Mouse (Mus musculus): ENCODE data around the gene Bdh2. TPM values are rescaled to one million over a fixed set of nuclear protein-coding genes. Genes with fewer than 3 reads are reported as not detected.

Gene Bdh2
- polyA plus RNA-seq, 2 experiments = 12.2 to 16.8 TPM

GRCm38 (mm10) chr3:135249104-135249503, 31.9 kb upstream of the Bdh2 start:
- H3K36me3 ChIP-seq (ENCODE audit: control insufficient read depth, insufficient read depth, low read length) = peaks cover 70% of the 10 kb centered on the region
- H3K4me2 ChIP-seq (replicated peaks; ENCODE audit: low read depth, low read length, severe bottlenecking) = no peak overlapping the region
- no peak for ATAC-seq (ENCODE audit: low FRiP score, low read depth)
- no peak for DNase-seq (ENCODE audit: low spot score)
- TF ChIP-seq POLR2A (IDR thresholded peaks at IDR 0.05; ENCODE audit: borderline replicate concordance, extremely low read depth, insufficient read depth, insufficient read length) = no peak
- H3K27me3 ChIP-seq (ENCODE audit: control insufficient read depth, insufficient read depth, low read length) = no peaks in the 10 kb centered on the region
- H3K9ac ChIP-seq (ENCODE audit: low read depth, low read length, severe bottlenecking) = no peak overlapping the region
- 88% methylated on average over 6 of the region's 6 CpGs for WGBS
- no peak overlapping the region for H3K4me3 ChIP-seq (replicated peaks; ENCODE audit: low read length)
- H3K27ac ChIP-seq (replicated peaks; ENCODE audit: low read depth, low read length) = no peak overlapping the region
- no peaks in the 10 kb centered on the region for H3K9me3 ChIP-seq (ENCODE audit: control insufficient read depth, low read length)
- H3K4me1 ChIP-seq (ENCODE audit: control insufficient read depth, insufficient read depth, low read length) = no peaks in the 10 kb centered on the region

GRCm38 (mm10) chr3:135251825-135252224, 29.2 kb upstream of the Bdh2 start:
- no peaks in the 10 kb centered on the region for H3K9me3 ChIP-seq (ENCODE audit: control insufficient read depth, low read length)
- no peaks in the 10 kb centered on the region for H3K27me3 ChIP-seq (ENCODE audit: control insufficient read depth, insufficient read depth, low read length)
- DNase-seq (ENCODE audit: low spot score) = no peak
- no peaks in the 10 kb centered on the region for H3K4me1 ChIP-seq (ENCODE audit: control insufficient read depth, insufficient read depth, low read length)
- no peak overlapping the region for H3K4me3 ChIP-seq (replicated peaks; ENCODE audit: low read length)
- H3K27ac ChIP-seq (replicated peaks; ENCODE audit: low read depth, low read length) = no peak overlapping the region
- H3K9ac ChIP-seq (ENCODE audit: low read depth, low read length, severe bottlenecking) = no peak overlapping the region
- 93% methylated on average over 6 of the region's 6 CpGs for WGBS
- H3K4me2 ChIP-seq (replicated peaks; ENCODE audit: low read depth, low read length, severe bottlenecking) = no peak overlapping the region
- TF ChIP-seq POLR2A (IDR thresholded peaks at IDR 0.05; ENCODE audit: borderline replicate concordance, extremely low read depth, insufficient read depth, insufficient read length) = no peak
- H3K36me3 ChIP-seq (ENCODE audit: control insufficient read depth, insufficient read depth, low read length) = peaks cover 73% of the 10 kb centered on the region
- no peak for ATAC-seq (ENCODE audit: low FRiP score, low read depth)

GRCm38 (mm10) chr3:135254784-135255183, 26.2 kb upstream of the Bdh2 start:
- Histone ChIP-seq H3K27me3 (ENCODE audit: control insufficient read depth, insufficient read depth, low read length) (no peaks in the 10 kb centered on the region), H3K9ac (ENCODE audit: low read depth, low read length, severe bottlenecking) (no peak overlapping the region), H3K9me3 (ENCODE audit: control insufficient read depth, low read length) (no peaks in the 10 kb centered on the region), H3K36me3 (ENCODE audit: control insufficient read depth, insufficient read depth, low read length) (peaks cover 72% of the 10 kb centered on the region), H3K4me3 (replicated peaks; ENCODE audit: low read length) (no peak overlapping the region), H3K4me2 (replicated peaks; ENCODE audit: low read depth, low read length, severe bottlenecking) (no peak overlapping the region), H3K4me1 (ENCODE audit: control insufficient read depth, insufficient read depth, low read length) (no peaks in the 10 kb centered on the region), H3K27ac (replicated peaks; ENCODE audit: low read depth, low read length) (no peak overlapping the region)
- no peak for TF ChIP-seq POLR2A (IDR thresholded peaks at IDR 0.05; ENCODE audit: borderline replicate concordance, extremely low read depth, insufficient read depth, insufficient read length)
- DNase-seq (ENCODE audit: low spot score) (no peak), ATAC-seq (ENCODE audit: low FRiP score, low read depth) (no peak)

- Histone ChIP-seq H3K4me2 (replicated peaks; ENCODE audit: low read depth, low read length, severe bottlenecking) (no peak overlapping the region), H3K9me3 (ENCODE audit: control insufficient read depth, low read length) (no peaks in the 10 kb centered on the region), H3K4me1 (ENCODE audit: control insufficient read depth, insufficient read depth, low read length) (no peaks in the 10 kb centered on the region), H3K27me3 (ENCODE audit: control insufficient read depth, insufficient read depth, low read length) (no peaks in the 10 kb centered on the region), H3K36me3 (ENCODE audit: control insufficient read depth, insufficient read depth, low read length) (peaks cover 84% of the 10 kb centered on the region), H3K27ac (replicated peaks; ENCODE audit: low read depth, low read length) (no peak overlapping the region), H3K4me3 (replicated peaks; ENCODE audit: low read length) (no peak overlapping the region), H3K9ac (ENCODE audit: low read depth, low read length, severe bottlenecking) (no peak overlapping the region)
- 83% methylated on average over 10 of the region's 10 CpGs for WGBS
- no peak for ATAC-seq (ENCODE audit: low FRiP score, low read depth)
- TF ChIP-seq POLR2A (IDR thresholded peaks at IDR 0.05; ENCODE audit: borderline replicate concordance, extremely low read depth, insufficient read depth, insufficient read length) = no peak
- DNase-seq (ENCODE audit: low spot score) = no peak
Measured at GRCm38 (mm10) chr3:135258919-135259318, 22.1 kb upstream of the Bdh2 start.

- no peak for DNase-seq (ENCODE audit: low spot score)
- Histone ChIP-seq H3K27me3 (ENCODE audit: control insufficient read depth, insufficient read depth, low read length) (no peaks in the 10 kb centered on the region), H3K27ac (replicated peaks; ENCODE audit: low read depth, low read length) (no peak overlapping the region), H3K9ac (ENCODE audit: low read depth, low read length, severe bottlenecking) (no peak overlapping the region), H3K4me2 (replicated peaks; ENCODE audit: low read depth, low read length, severe bottlenecking) (no peak overlapping the region), H3K4me3 (replicated peaks; ENCODE audit: low read length) (no peak overlapping the region), H3K9me3 (ENCODE audit: control insufficient read depth, low read length) (no peaks in the 10 kb centered on the region), H3K4me1 (ENCODE audit: control insufficient read depth, insufficient read depth, low read length) (no peaks in the 10 kb centered on the region), H3K36me3 (ENCODE audit: control insufficient read depth, insufficient read depth, low read length) (peaks cover 90% of the 10 kb centered on the region)
- no peak for TF ChIP-seq POLR2A (IDR thresholded peaks at IDR 0.05; ENCODE audit: borderline replicate concordance, extremely low read depth, insufficient read depth, insufficient read length)
- 93% methylated on average over 7 of the region's 7 CpGs for WGBS
- ATAC-seq (ENCODE audit: low FRiP score, low read depth) = no peak
Measured at GRCm38 (mm10) chr3:135260233-135260632, 20.8 kb upstream of the Bdh2 start.

- 93% methylated on average over 5 of the region's 5 CpGs for WGBS
- DNase-seq (ENCODE audit: low spot score) (no peak), ATAC-seq (ENCODE audit: low FRiP score, low read depth) (no peak)
- Histone ChIP-seq H3K4me2 (replicated peaks; ENCODE audit: low read depth, low read length, severe bottlenecking) (no peak overlapping the region), H3K4me1 (ENCODE audit: control insufficient read depth, insufficient read depth, low read length) (no peaks in the 10 kb centered on the region), H3K36me3 (ENCODE audit: control insufficient read depth, insufficient read depth, low read length) (peaks cover 67% of the 10 kb centered on the region), H3K27ac (replicated peaks; ENCODE audit: low read depth, low read length) (no peak overlapping the region), H3K9ac (ENCODE audit: low read depth, low read length, severe bottlenecking) (no peak overlapping the region), H3K4me3 (replicated peaks; ENCODE audit: low read length) (no peak overlapping the region), H3K27me3 (ENCODE audit: control insufficient read depth, insufficient read depth, low read length) (no peaks in the 10 kb centered on the region), H3K9me3 (ENCODE audit: control insufficient read depth, low read length) (no peaks in the 10 kb centered on the region)
- no peak for TF ChIP-seq POLR2A (IDR thresholded peaks at IDR 0.05; ENCODE audit: borderline replicate concordance, extremely low read depth, insufficient read depth, insufficient read length)
Measured at GRCm38 (mm10) chr3:135268616-135269015, 12.4 kb upstream of the Bdh2 start.
